Mouse (Mus musculus) spleen, adult 2 months (tissue): ENCODE results near the gene Hmg20b. TPM values are rescaled to one million over a fixed set of nuclear protein-coding genes. Genes with fewer than 3 reads are reported as not detected.

ENCODE experiments used
- DNase-seq, 2 experiments: peaks; one replicate each; pipeline versions ENCODE4 v3.0.0 to v3.0.0-alpha.2; 2012 to 2021; ENCODE audit warnings: low spot score in 2 of 2, low read depth in 1 of 2
- H3K27ac ChIP-seq: fragments of 200-500 bp; 2 replicates; pipeline ENCODE4 v1.5.1; 2012; ENCODE audit warnings: low read length, inconsistent platforms; ENCODE audit not compliant: insufficient read depth
- H3K27me3 ChIP-seq: fragments of 200-500 bp; 2 replicates; pipeline ENCODE4 v1.6.1; 2012; ENCODE audit warnings: mild to moderate bottlenecking, moderate library complexity, low read length, inconsistent platforms; ENCODE audit not compliant: control insufficient read depth, insufficient read depth
- H3K36me3 ChIP-seq: fragments of 200-500 bp; 2 replicates; pipeline ENCODE4 v1.6.1; 2012; ENCODE audit warnings: mild to moderate bottlenecking, low read length, inconsistent platforms; ENCODE audit not compliant: control insufficient read depth, insufficient read depth
- H3K4me1 ChIP-seq: fragments of 200-500 bp; 2 replicates; pipeline ENCODE4 v1.6.1; 2011; ENCODE audit warnings: inconsistent platforms; ENCODE audit not compliant: control insufficient read depth, insufficient read depth, insufficient read length
- H3K4me3 ChIP-seq: fragments of 200-500 bp; 2 replicates; pipeline ENCODE4 v1.5.1; 2011; ENCODE audit warnings: mild to moderate bottlenecking, inconsistent platforms; ENCODE audit not compliant: insufficient read depth, insufficient read length; ENCODE audit errors: extremely low read depth
- CTCF ChIP-seq: fragments of 200-500 bp; IDR thresholded peaks from 2 replicates; pipeline ENCODE4 v1.5.1; 2011; ENCODE audit warnings: mild to moderate bottlenecking, inconsistent platforms; ENCODE audit not compliant: insufficient read depth, insufficient read length, insufficient replicate concordance; ENCODE audit errors: extremely low read depth
- POLR2A ChIP-seq: fragments of 200-500 bp; IDR thresholded peaks from 2 replicates; pipeline ENCODE4 v1.6.1; 2011; ENCODE audit warnings: low read depth, low read length, inconsistent platforms
- whole genome bisulfite sequencing: fragments of 180-500 bp; shearing (Covaris S2); methylation state at CpG from one replicate; pipeline ENCODE4 v1.1.7; 2018; 5-methylcytosine and 5-hydroxymethylcytosine counted together
- polyA plus RNA-seq: library from polyadenylated mRNA; depleted of rRNA; stranded (reverse); fragments of >200 nt; gene quantifications from 2 replicates; pipeline ENCODE4 v1.2.3, GENCODE M21; 2012

The Hmg20b gene
- polyA plus RNA-seq, 1 experiment, result 74.8 TPM

GRCm38 (mm10) chr10:81342686-81343505, 7.4 kb downstream of the Hmg20b start, which contains the start of gene Gipc3:
Gene Gipc3, minus strand, starts transcription at chr10:81343266.
- Histone ChIP-seq H3K4me1 (peaks cover 23% of the 10 kb centered on the region), H3K36me3 (no peaks in the 10 kb centered on the region; the same call in 1 of the 2 replicates), H3K27ac (no peak within 1 kb of the TSS), H3K4me3 (peak within 1 kb of the TSS; percentile 45), H3K27me3 (peaks cover 4% of the 10 kb centered on the region)
- TF ChIP-seq CTCF, result no peak
- no peak for TF ChIP-seq POLR2A
- peak in 1 of 2 experiments; percentile 48 for DNase-seq
- WGBS, result 5% methylated on average over 61 of the region's 67 CpGs

GRCm38 (mm10) chr10:81341333-81341949, 8.8 kb downstream of the Hmg20b start:
- no peak overlapping the region for H3K27ac ChIP-seq
- peak in 1 of 2 experiments; percentile 69 for DNase-seq

GRCm38 (mm10) chr10:81340551-81341332, 9.5 kb downstream of the Hmg20b start:
- H3K4me3 ChIP-seq, result no peak overlapping the region
- H3K27ac ChIP-seq, result no peak overlapping the region
- 79% methylated on average over 17 of the region's 17 CpGs for WGBS
- DNase-seq, result no peak
- no peaks in the 10 kb centered on the region for H3K36me3 ChIP-seq
- H3K27me3 ChIP-seq, result peaks cover 4% of the 10 kb centered on the region
- TF ChIP-seq POLR2A (no peak), CTCF (no peak)
- H3K4me1 ChIP-seq, result peaks cover 14% of the 10 kb centered on the region

More at GRCm38 (mm10) chr10:81341333-81341949, 8.8 kb downstream of the Hmg20b start:
- Histone ChIP-seq H3K36me3 (no peaks in the 10 kb centered on the region), H3K4me1 (peaks cover 16% of the 10 kb centered on the region), H3K4me3 (no peak overlapping the region), H3K27me3 (peaks cover 4% of the 10 kb centered on the region)
- 45% methylated on average over 16 of the region's 16 CpGs for WGBS
- TF ChIP-seq CTCF (peak; percentile 87), POLR2A (no peak)

GRCm38 (mm10) chr10:81336558-81336957, 13.7 kb downstream of the Hmg20b start:
- no peak for DNase-seq
- 90% methylated on average over 4 of the region's 4 CpGs for WGBS

GRCm38 (mm10) chr10:81335393-81336340, 14.6 kb downstream of the Hmg20b start:
- H3K4me1 ChIP-seq, result peaks cover 2% of the 10 kb centered on the region
- H3K27me3 ChIP-seq, result no peaks in the 10 kb centered on the region
- H3K27ac ChIP-seq, result no peak overlapping the region
- no peak for DNase-seq
- WGBS, result 85% methylated on average over 19 of the region's 19 CpGs
- TF ChIP-seq POLR2A (no peak), CTCF (no peak)
- H3K36me3 ChIP-seq, result peaks cover 8% of the 10 kb centered on the region
- no peak overlapping the region for H3K4me3 ChIP-seq

More at GRCm38 (mm10) chr10:81336558-81336957, 13.7 kb downstream of the Hmg20b start:
- Histone ChIP-seq H3K27me3 (no peaks in the 10 kb centered on the region), H3K4me3 (no peak overlapping the region), H3K27ac (no peak overlapping the region), H3K4me1 (no peaks in the 10 kb centered on the region; the same call in 1 of the 2 replicates), H3K36me3 (peaks cover 8% of the 10 kb centered on the region)
- no peak for TF ChIP-seq POLR2A
- no peak for TF ChIP-seq CTCF
